Mouse (Mus musculus) midbrain, embryonic 11.5 days (tissue): ENCODE data around the gene Vmn1r89. TPM values are rescaled to one million over a fixed set of nuclear protein-coding genes. Genes with fewer than 3 reads are reported as not detected.

Experiments used
- ATAC-seq: fragments of 200-750 bp; cut with Nextera tagmentation; 2 replicates; pipeline ENCODE4 v1.8.0; 2017; ENCODE audit warnings: moderate TSS enrichment, moderate library complexity; ENCODE audit not compliant: low FRiP score
- DNase-seq: peaks from one replicate; pipeline ENCODE4 v3.0.0; 2015; ENCODE audit warnings: low spot score; ENCODE audit errors: missing footprints
- H3K27ac ChIP-seq: fragments of 300-500 bp; sonication (generic); 2 replicates; pipeline ENCODE4 v1.5.1; 2014; ENCODE audit warnings: low read depth, low read length
- H3K27me3 ChIP-seq: fragments of 300-500 bp; sonication (generic); 2 replicates; pipeline ENCODE4 v1.6.1; 2014; ENCODE audit warnings: mild to moderate bottlenecking, low read length, moderate library complexity, mixed read lengths; ENCODE audit not compliant: control insufficient read depth, insufficient read depth
- H3K36me3 ChIP-seq: fragments of 300-500 bp; sonication (generic); 2 replicates; pipeline ENCODE4 v1.6.1; 2014; ENCODE audit warnings: mild to moderate bottlenecking, low read length, moderate library complexity, mixed read lengths; ENCODE audit not compliant: control insufficient read depth, insufficient read depth
- H3K4me1 ChIP-seq: fragments of 300-500 bp; sonication (generic); 2 replicates; pipeline ENCODE4 v1.6.1; 2014; ENCODE audit warnings: low read length; ENCODE audit not compliant: control insufficient read depth, insufficient read depth
- H3K4me2 ChIP-seq: fragments of 300-500 bp; sonication (generic); 2 replicates; pipeline ENCODE4 v1.6.1; 2014; ENCODE audit warnings: mild to moderate bottlenecking, moderate library complexity
- H3K4me3 ChIP-seq: fragments of 300-500 bp; sonication (generic); 2 replicates; pipeline ENCODE4 v1.5.1; 2014; ENCODE audit warnings: low read depth, low read length
- H3K9ac ChIP-seq: fragments of 300-500 bp; sonication (generic); 2 replicates; pipeline ENCODE4 v1.6.1; 2014; ENCODE audit warnings: low read length
- H3K9me3 ChIP-seq: fragments of 300-500 bp; sonication (generic); 2 replicates; pipeline ENCODE4 v1.6.1; 2016; ENCODE audit warnings: low read length; ENCODE audit not compliant: control insufficient read depth
- WGBS: fragments of 180-500 bp; shearing (Covaris S2); extraction: QIAGEN DNeasy Blood & Tissue Kit; methylation state at CpG from one replicate; pipeline ENCODE4 v1.1.7; 2014; 5-methylcytosine and 5-hydroxymethylcytosine counted together
- polyA plus RNA-seq: library from polyadenylated mRNA; unstranded; fragments of >200 nt; fragmentation: Nextera tagmentation; extraction: Ambion mirVana; gene quantifications from 2 replicates; pipeline ENCODE4 v1.2.1, GENCODE M21; 2014

Gene Vmn1r89
- not detected in 2 replicates for polyA plus RNA-seq

DNA sequence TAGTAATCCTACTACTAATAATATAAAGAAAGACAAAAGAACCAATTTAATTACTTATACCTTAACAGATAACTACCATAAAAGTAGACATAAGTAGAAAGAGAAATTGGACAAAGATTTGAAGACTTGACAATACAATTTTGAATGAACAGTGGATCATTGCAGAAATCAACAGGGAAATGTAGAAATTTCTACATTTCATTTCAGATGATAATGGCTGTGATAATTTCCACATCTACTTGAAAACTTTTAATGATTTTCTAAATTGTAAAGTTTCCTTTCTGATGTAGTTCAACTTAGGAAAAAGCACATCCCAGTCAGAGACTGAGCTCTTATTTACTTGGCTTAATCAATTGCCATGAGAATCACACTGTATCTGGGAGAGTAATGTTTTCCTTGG, at the start of gene Vmn1r89:
Vmn1r89 (plus strand) TSS at position 301 of the 400 bp plus-strand sequence.
- no peaks in the 10 kb centered on the region for H3K4me1 ChIP-seq
- DNase-seq (no peak), ATAC-seq (no peak)
- no peaks in the 10 kb centered on the region for H3K27me3 ChIP-seq
- no peaks in the 10 kb centered on the region for H3K9me3 ChIP-seq
- no peak within 1 kb of the TSS for H3K27ac ChIP-seq
- no peak within 1 kb of the TSS for H3K9ac ChIP-seq
- no peak within 1 kb of the TSS for H3K4me3 ChIP-seq
- H3K4me2 ChIP-seq, result no peak within 1 kb of the TSS
- H3K36me3 ChIP-seq, result no peaks in the 10 kb centered on the region

DNA sequence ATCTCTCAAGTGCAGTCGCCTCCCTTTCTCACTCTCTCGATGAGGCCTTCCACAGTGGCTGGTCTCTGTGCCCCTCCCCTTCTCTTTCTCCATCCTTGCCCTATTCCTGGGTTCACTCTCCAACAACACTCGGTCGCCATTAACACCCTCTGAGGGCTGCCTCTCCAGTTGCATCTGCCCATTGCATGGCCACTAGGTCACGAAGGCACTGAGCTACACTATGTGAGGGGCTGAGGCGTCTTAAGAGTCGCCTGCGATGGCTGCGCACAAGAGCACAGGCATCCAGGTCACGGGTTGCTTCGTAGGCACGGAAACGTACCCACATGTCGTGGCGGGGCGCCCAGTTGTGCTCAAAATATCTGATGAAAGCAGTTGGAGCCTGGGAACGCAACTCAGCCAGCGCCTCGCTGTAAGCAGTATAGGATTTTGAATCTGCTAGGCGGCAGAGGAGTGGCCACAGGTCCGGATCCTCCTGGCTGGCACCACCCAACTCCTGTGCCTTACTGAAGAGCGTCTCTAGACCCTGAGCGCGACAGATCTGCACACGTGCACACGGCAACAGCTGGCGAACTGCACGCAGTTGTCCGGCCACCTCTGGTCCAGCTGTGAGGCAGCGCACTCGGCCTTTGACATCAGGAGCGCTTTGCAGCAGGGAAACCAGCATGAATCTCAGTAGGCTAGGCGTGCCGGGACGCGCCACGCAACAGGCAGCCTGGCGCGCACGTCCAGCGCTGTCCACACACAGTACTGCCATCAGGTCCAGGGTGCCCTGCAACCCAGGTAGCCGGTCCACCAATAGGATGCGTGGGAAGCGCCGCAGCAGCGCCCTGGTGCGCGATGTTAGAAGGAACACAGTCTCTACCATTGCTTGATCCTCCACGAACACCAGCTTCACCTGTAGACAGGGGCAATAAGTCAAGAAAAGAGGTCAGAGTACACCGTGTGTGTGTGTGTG, 48.2 kb downstream of the Vmn1r89 start:
- no peaks in the 10 kb centered on the region for H3K36me3 ChIP-seq
- H3K27me3 ChIP-seq, result no peaks in the 10 kb centered on the region
- H3K4me3 ChIP-seq, result no peak overlapping the region
- no peaks in the 10 kb centered on the region for H3K9me3 ChIP-seq
- no peak overlapping the region for H3K9ac ChIP-seq
- H3K27ac ChIP-seq, result no peak overlapping the region
- ATAC-seq, result peak; percentile 40; the same call in 1 of the 2 replicates
- no peak for DNase-seq
- H3K4me1 ChIP-seq, result no peaks in the 10 kb centered on the region
- 47% methylated on average over 50 of the region's 50 CpGs for WGBS
- H3K4me2 ChIP-seq, result no peak overlapping the region

DNA sequence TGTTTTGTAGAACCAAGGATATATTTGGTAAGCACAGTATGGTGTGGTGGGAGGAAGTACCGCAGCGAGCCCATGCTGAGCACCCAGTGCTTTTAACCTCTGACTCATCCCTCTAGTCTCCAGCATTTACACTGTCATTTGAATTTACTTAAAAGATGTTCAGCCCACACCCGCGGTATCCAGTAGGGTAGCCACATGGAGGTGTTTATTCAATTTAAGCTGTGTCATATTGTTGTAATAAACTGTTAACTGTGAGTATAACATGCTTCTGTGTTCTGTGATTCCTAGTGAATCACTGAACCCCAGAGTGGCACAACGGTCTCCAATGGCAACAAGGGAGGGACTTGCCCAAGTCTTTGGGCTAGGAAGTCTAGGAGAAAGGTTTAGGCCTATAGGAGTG, 51.0 kb downstream of the Vmn1r89 start:
- Histone ChIP-seq H3K4me1 (no peaks in the 10 kb centered on the region), H3K4me3 (no peak overlapping the region), H3K9ac (no peak overlapping the region), H3K36me3 (no peaks in the 10 kb centered on the region), H3K4me2 (no peak overlapping the region), H3K27me3 (no peaks in the 10 kb centered on the region), H3K9me3 (no peaks in the 10 kb centered on the region), H3K27ac (no peak overlapping the region)
- 84% methylated on average over 5 of the region's 5 CpGs for WGBS
- no peak for DNase-seq
- no peak for ATAC-seq

DNA sequence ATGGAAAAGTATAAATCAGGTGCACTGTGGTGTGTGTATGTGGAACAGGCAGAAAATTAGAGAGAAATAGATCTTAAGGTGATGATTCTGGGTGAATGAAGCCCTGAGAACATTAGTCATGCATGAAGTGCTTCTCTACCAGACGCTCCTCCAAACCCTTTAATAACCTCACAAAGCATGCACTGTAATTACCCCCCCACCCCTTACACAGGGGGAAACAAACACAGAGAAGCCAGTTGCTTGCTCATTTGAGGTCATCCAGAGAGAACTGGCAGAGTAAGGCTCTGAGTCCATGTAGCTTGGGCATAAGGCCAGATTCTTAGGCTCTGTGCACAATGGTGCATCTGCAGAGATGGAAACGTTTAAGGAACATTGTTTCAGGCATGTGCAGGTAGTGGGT, 51.6 kb downstream of the Vmn1r89 start:
- H3K4me2 ChIP-seq, result no peak overlapping the region
- no peak for ATAC-seq
- no peak overlapping the region for H3K9ac ChIP-seq
- 83% methylated on average over 2 of the region's 2 CpGs for whole genome bisulfite sequencing
- no peak for DNase-seq
- no peaks in the 10 kb centered on the region for H3K27me3 ChIP-seq
- no peaks in the 10 kb centered on the region for H3K9me3 ChIP-seq
- no peaks in the 10 kb centered on the region for H3K36me3 ChIP-seq
- H3K4me1 ChIP-seq, result no peaks in the 10 kb centered on the region
- H3K27ac ChIP-seq, result no peak overlapping the region
- H3K4me3 ChIP-seq, result no peak overlapping the region

DNA sequence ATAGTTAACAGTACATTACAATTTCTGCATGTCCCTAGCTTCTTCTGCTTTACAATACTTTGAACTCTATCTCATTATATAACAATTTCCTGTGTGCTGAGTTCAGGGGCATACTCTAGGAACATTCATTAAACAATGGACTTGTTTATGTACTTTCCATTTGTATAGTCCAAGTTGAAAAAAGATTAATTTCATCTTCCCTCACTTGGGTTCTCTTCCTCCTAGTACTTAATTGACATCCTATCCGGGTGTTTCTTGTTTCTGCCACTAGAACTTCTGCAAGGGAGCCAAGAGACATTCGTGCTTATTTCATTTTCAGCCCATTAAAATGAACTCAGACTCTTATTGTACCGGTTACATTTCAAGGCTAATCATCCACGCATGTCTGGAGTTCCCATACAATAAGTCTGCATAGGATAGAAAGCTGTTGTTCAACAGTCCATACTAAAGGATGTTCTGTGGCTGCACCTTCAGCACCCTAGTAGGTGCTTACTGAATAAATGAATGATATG, 56.0 kb downstream of the Vmn1r89 start:
- H3K4me3 ChIP-seq, result no peak overlapping the region
- H3K36me3 ChIP-seq, result no peaks in the 10 kb centered on the region
- no peak overlapping the region for H3K4me2 ChIP-seq
- H3K27me3 ChIP-seq, result no peaks in the 10 kb centered on the region
- H3K9ac ChIP-seq, result no peak overlapping the region
- no peak for ATAC-seq
- no peaks in the 10 kb centered on the region for H3K4me1 ChIP-seq
- no peak overlapping the region for H3K27ac ChIP-seq
- DNase-seq, result no peak
- 91% methylated on average over 4 of the region's 4 CpGs for WGBS
- no peaks in the 10 kb centered on the region for H3K9me3 ChIP-seq

DNA sequence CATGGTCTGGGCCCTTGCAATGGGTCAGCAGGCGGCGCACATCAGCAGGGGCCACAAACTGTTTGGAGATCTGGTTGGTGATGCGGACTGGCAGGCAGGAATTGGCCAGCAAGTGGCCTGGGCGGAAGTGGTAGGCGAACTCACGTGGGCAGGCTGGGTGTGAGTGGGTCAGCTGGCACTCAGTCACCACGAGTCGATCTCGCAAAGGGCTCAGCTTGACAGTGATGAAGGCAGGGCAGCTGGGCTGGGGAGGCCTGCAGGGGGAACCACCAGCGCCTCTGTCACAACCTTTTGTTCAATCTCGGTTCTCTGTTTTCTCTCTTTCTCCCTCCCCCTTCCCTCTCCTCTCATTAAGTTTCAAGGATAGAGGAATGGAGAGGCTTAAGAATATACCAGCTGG, 56.6 kb downstream of the Vmn1r89 start:
- no peak overlapping the region for H3K9ac ChIP-seq
- no peaks in the 10 kb centered on the region for H3K4me1 ChIP-seq
- H3K9me3 ChIP-seq, result no peaks in the 10 kb centered on the region
- DNase-seq (no peak), ATAC-seq (peak; percentile 38; the same call in 1 of the 2 replicates)
- H3K36me3 ChIP-seq, result no peaks in the 10 kb centered on the region
- H3K27me3 ChIP-seq, result no peaks in the 10 kb centered on the region
- H3K4me3 ChIP-seq, result no peak overlapping the region
- WGBS, result 74% methylated on average over 11 of the region's 11 CpGs
- H3K27ac ChIP-seq, result no peak overlapping the region
- H3K4me2 ChIP-seq, result no peak overlapping the region

Other genes starting within 250 kb of the Vmn1r89 start
- gene Zfp324, start 247.2 kb upstream of the Vmn1r89 start, polyA plus RNA-seq, result 7.8 TPM in 2 replicates
- gene Zfp446, start 235.2 kb upstream of the Vmn1r89 start, polyA plus RNA-seq, result 9.6 and 9.8 TPM in 2 replicates
- not detected in 2 replicates for gene Slc27a5, start 214.8 kb upstream of the Vmn1r89 start, polyA plus RNA-seq
- gene Trim28, start 213.9 kb upstream of the Vmn1r89 start, polyA plus RNA-seq, result 399 and 443 TPM in 2 replicates
- gene Zbtb45, start 203.0 kb upstream of the Vmn1r89 start, polyA plus RNA-seq, result 25.7 and 32.8 TPM in 2 replicates
- gene Chmp2a, start 178.2 kb upstream of the Vmn1r89 start, polyA plus RNA-seq, result 133 and 140 TPM in 2 replicates
- 152 and 166 TPM in 2 replicates for gene Ube2m, start 174.7 kb upstream of the Vmn1r89 start, polyA plus RNA-seq
- 1.3 and 2.7 TPM in 2 replicates for gene Mzf1, start 158.3 kb upstream of the Vmn1r89 start, polyA plus RNA-seq
- not detected in 2 replicates for gene Vmn1r85, start 117.8 kb upstream of the Vmn1r89 start, polyA plus RNA-seq
- gene Vmn1r86, start 93.1 kb upstream of the Vmn1r89 start, polyA plus RNA-seq, result not detected in 2 replicates
- gene Vmn1r87, start 72.9 kb upstream of the Vmn1r89 start, polyA plus RNA-seq, result not detected in 2 replicates
- gene Vmn1r88, start 53.5 kb upstream of the Vmn1r89 start, polyA plus RNA-seq, result not detected in 2 replicates
- gene Lig1, start 64.3 kb downstream of the Vmn1r89 start, polyA plus RNA-seq, result 136 and 137 TPM in 2 replicates
- 8.9 and 9.2 TPM in 2 replicates for gene Zswim9, start 65.7 kb downstream of the Vmn1r89 start, polyA plus RNA-seq
- gene Pla2g4c, start 111.6 kb downstream of the Vmn1r89 start, polyA plus RNA-seq, result 1.4 and 1.8 TPM in 2 replicates
- gene Cabp5, start 185.1 kb downstream of the Vmn1r89 start, polyA plus RNA-seq, result not detected in 2 replicates
- gene Bsph1, start 237.8 kb downstream of the Vmn1r89 start, polyA plus RNA-seq, result not detected in 2 replicates